Mouse (Mus musculus) testis, adult 2 months (tissue): Measurements from ENCODE around the gene Klhl20.
A peak's percentile ranks its signal among the peaks of the same experiment; 100 is the strongest.

ENCODE experiments used
- CTCF ChIP-seq: fragments of 200-500 bp; IDR thresholded peaks from 2 replicates; pipeline ENCODE4 v1.5.1; 2012; ENCODE audit warnings: low read depth, mild to moderate bottlenecking, inconsistent platforms, low read length, moderate library complexity; ENCODE audit not compliant: control insufficient read depth, insufficient read depth, insufficient replicate concordance
- POLR2A ChIP-seq: fragments of 200-500 bp; IDR thresholded peaks from 2 replicates; pipeline ENCODE4 v1.6.1; 2012; ENCODE audit warnings: low read depth, mild to moderate bottlenecking, inconsistent platforms, low read length, moderate library complexity; ENCODE audit not compliant: control insufficient read depth

DNA sequence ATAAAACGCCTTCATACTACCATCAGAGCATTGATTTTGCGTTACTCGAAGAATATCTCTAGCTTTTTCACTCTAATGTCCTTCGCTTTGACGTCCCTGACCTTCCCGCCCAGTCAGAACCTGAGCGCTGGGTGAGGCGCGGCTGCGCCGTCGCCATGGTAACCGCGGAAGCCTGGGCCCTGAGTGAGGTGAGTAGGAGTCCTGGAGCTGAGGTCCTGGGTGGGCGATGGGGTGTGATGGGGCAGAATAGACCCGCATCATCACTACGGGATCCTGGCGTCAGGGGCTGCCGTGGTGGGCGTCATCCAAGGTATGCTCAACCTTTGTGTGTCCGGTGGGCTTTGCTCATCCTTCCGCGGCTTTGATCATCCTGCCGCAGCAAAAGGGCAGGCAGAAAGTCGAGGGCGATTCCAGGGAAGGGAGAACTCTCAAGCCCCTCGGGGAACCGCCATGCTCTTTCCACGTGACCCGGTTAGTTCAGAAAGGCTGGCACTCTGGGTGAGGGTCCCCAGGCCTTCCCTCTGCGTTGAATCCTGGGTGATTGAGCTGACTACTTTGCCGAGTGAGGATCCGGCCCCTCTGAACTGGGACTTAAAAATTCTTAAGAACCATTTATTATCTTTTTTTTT is 11.3 kb upstream of the Klhl20 start, which contains the start of gene Ankrd45:
- TF ChIP-seq CTCF (no peak), POLR2A (peak; percentile 59; the same call in 1 of the 2 replicates)
